Mouse (Mus musculus) erythroid progenitor cell, adult 5-6 weeks (primary cell): Measurements from ENCODE around the gene Phf5a. TPM values are rescaled to one million over a fixed set of nuclear protein-coding genes. Genes with fewer than 3 reads are reported as not detected.
A peak's percentile ranks its signal among the peaks of the same experiment; 100 is the strongest.

Source experiments
- ATAC-seq: replicated peaks from 2 replicates; pipeline ENCODE4 v1.8.0; 2016; ENCODE audit warnings: moderate number of reproducible peaks, mild to moderate bottlenecking, moderate TSS enrichment, inconsistent platforms; ENCODE audit not compliant: poor library complexity, low FRiP score, severe bottlenecking
- total RNA-seq, 2 experiments: library from RNA; stranded (forward) in 1 of 2; stranded (reverse) in 1 of 2; fragments of 150-400 nt in 1 of 2; fragments of 186-747, 209-891 nt in 1 of 2; gene quantifications; 2 replicates each; pipeline versions ENCODE4 v1.2.3 to v1.2.4; 2015 to 2017; ENCODE audit warnings: low replicate concordance in 2 of 2

Gene Phf5a
- total RNA-seq, 2 experiments from 2014 or later: 18.6 to 58.3 TPM

DNA sequence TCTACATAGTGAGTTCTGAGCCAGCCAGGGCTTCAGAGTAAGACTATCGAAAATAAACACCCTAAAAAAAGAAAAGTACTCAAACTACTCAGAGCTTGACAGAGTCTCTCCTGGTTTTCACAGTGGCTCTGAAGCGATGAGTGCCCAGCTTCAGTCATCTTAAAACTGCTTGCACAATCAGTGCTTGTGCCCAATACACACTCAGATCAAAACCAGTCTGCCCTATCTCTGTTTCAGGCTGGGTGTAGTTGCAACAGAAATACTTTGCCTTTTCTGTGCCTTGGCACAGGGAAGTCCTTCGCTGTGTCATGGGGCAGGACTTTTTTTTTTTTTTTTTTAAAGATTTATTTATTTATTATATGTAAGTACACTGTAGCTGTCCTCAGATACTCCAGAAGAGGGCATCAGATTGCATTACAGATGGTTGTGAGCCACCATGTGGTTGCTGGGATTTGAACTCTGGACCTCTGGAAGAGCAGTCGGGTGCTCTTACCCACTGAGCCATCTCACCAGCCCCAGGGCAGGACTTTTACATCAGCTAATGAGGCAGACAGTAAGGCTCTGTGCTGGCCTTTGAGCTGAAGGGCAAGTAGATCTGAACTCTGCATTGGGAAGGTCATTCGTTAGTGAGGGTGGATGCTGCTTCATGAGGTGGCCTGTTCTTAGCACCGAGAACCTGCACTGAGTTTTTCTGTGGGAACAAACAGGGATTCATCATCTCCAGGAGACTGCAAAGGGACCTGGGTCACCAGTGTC lies 15.3 kb upstream of the Phf5a start:
- no peak for ATAC-seq

DNA sequence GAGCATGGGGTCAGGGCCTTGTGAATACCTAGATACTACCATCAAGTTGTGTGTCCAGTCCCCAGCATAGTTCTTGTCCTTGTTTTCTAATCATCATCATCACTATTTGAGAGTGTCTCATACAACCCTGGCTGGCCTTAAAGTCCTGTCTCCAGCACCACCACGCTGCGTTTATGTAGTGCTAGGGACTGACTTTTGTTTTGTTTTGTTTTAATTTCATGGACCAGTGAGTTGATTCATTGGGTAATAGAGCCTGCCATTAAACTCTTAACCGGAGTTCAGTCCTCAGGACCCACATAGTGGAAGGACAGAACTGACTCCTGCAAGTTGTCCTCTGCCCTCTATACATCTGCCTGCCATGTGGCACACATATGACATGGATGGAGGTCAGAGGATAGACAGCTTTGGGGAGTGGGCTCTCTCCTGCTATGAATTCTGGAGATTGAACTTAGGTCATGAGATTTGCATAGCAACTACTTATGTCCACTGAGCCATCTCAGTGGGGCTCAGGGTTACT lies 13.8 kb upstream of the Phf5a start:
- no peak for ATAC-seq

DNA sequence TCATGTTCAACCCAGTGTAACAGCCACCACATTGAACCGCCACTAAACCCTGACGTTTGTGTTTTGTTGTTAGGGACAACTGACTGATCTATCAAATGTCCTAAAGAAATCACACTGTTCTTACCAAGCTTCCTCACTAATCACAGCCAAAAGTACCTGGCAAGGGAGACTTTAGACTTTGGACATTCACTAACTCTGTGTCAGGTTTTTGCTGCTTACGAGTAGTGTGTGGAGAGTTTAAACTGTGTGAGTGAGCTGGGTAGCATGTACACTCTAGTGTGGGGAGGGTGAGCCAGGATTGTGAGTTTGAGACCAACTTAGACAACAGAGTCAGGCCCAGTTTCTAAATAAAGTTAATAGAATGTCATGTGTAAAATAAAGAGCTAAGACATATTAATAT lies 10.6 kb upstream of the Phf5a start:
- ATAC-seq: no peak

DNA sequence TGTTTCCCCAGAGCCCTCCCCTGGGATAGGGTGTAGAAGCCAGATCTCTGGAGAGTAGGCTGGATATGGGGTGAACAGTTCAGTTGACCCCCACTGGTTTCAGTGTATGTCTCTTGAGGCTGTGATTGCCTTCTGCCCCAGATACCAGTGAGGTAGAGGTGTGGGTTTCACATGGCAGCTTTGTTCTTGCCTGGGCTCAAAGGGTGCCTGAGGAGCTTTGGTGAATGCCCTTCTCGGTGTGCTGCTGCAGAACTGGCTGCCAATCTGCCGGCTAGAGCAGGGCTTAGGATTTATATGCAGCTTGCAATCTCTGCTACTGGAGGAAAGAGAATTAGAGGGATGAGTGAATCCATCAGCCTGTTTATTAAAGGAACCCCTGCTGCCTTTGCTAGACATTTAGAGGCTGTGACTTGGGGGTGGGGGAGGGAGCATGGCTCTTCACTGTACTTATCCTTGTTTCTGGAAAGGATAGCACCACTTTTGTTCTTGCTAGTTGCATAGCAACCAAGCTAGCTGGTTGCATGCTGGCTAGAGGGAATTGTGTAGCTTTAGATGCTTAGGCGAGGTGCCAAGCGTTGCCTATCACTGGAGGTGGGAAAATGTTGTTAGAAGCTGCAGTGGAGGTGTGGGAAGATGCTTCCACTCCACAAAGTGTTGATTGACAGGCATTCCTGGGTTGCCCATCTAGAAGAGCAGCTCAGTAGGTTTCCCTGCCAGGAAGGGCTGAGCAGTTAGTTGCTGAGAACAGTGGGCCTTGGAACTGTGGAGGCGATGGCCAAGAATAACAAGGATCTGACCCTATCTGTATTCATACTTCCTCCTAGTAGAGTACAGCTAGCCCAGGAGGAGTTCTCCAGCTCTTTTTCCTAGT lies 8.1 kb upstream of the Phf5a start:
- no peak for ATAC-seq

DNA sequence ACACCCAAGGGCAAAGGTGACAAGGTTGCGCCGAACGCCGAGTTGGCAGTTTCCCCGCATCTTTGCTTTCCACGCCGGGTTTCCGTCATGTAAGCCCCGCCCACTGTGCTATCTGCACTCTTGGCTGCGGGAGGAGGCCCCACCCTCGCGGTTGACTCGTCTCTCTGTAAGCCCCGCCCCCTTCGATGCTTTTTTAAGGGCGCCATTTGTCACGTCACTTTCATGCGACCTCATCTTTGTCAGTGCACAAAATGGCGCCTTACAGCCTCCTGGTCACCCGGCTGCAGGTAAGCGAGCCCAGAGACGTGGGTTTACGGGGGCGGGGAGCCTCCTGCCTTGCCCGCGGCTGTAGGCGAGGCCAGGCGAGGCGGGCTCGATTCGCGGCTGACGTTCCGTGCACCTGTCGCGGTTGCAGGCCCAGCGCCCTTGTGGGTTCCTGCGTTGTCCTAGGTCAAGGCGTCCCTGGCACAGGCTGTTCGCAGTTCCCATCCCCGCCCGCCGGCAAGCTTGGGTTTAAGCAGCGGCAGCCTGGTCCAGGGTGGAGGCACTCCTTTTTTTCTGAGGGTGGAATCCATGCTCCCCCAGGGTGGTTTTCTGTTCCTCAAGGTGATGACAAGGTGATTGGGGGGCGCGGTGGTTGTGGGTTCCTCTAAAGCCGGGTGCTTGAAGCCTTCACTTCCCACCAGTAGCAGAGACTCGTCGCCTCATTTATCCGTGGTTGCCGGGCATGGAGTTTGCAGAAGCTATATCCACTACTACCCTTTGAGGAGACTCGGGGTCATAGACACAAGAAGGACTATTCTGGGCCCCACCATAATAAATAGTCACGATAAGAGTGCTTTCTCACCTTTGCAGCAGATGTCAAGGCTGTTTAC lies 788 bp upstream of the Phf5a start, which contains the start of gene Aco2:
Gene Aco2, plus strand, starts transcription at position 48 of the 875 bp plus-strand sequence.
- peak; percentile 91 for ATAC-seq

DNA sequence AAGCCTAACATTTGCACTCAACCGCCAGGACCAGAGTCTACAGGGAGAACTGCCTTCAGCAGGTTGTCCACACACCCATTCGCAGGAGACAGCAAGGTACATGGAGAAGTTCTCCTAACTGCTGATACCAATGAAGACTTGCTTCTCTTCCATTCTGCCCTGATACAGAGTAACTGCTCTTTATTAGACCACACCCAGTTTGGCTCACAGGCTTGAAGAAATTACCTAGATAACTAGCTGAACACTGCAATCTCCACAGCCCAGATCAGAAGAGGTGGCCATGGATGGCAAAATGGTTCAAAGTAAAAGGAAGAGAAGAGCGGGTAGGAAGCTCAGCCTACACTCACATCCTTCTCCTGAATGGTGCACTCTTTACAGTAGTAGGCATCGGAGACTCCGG lies 1.7 kb downstream of the Phf5a start:
- peak; percentile 32; the same call in 1 of the 2 replicates for ATAC-seq

DNA sequence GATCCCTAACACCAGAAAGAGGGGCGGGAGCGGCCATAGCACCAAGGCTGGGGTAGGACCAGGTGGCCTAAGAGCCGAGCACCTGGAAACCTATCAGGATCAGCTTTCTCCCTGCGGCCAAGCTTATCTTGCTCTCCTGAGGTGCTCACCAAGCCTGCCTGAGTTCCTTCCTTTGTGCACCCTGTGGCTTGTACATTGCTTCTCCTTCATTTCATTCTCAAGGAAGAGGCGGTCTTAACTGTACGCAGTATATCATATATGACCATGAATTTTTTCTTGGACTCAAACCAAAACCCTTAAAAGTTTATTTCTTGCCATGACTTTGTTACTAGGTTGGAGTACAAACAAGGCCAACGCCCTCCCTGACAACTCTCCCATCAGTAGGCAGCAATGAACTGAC lies 7.5 kb downstream of the Phf5a start:
- no peak for ATAC-seq

DNA sequence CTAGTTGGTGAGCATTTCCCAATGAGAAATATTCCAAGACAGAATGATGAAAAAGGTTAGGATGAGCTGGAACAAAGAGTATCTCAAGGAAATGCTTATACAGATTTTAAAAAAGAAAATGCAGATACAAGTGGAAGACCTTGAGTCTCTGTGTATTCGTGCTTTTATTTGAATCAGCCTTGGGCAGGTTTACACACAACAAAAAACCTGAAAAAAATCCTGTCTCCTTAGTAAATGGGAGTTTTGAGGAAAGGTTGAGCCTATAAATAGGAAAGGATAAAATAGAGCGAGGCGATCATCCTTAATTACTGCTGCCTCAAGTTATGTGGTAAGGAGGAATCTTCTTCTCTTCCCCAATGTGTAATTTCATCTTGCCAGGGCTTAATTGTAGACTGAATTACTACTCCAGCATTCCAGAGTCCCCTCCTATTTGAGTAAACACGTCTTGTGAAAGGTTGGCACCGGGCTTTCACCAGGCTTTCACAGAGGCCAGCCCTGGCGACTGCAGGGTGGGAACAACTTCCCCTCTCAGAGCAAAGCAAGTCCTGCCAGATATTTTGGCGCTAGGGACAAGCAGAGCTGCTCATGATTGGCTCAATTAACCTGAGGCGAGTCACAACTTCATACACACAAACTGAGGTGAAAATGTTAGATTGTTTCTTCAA lies 11.1 kb downstream of the Phf5a start:
- no peak for ATAC-seq

DNA sequence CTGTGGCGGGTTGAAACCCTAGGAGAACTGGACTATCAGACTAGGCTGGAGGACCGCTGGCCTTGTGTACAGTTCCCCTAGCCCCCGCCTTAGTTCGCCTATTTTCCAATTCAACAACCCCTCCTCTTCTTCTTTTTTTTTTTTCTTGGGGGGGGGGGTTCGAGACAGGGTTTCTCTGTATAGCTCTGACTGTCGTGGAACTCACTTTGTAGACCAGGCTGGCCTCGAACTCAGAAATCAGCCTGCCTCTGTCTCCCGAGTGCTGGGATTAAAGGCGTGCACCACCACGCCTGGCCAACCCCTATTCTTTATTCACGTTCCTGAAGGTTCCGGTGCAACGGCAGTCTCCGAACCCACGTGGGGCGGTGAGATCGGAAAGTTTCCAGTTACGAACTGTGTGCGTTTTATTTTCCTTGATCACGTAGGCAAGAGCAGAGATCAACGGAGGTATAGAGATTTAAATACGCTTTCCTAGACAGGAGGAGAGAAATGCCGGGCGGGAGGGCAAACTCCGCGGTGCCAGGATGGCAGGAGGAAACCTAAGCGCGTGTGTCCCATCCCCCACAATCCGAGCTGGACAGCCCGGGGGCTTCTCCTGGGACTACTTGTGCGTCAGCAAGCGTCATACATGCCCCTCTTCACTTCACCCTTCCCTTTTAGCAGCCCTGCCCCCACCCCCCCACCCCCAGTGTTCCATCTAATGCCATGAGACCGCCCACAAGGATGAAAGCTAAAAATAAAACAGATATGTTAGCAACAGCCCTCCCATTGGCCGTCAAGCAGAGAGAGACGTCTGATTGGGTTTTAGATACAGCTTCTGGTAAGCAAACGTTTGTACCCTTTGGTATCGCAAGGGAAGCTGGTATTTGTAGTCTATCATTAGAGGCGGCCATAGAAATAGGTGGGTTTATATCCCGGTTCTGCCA lies 12.1 kb downstream of the Phf5a start:
- ATAC-seq: peak; percentile 67

DNA sequence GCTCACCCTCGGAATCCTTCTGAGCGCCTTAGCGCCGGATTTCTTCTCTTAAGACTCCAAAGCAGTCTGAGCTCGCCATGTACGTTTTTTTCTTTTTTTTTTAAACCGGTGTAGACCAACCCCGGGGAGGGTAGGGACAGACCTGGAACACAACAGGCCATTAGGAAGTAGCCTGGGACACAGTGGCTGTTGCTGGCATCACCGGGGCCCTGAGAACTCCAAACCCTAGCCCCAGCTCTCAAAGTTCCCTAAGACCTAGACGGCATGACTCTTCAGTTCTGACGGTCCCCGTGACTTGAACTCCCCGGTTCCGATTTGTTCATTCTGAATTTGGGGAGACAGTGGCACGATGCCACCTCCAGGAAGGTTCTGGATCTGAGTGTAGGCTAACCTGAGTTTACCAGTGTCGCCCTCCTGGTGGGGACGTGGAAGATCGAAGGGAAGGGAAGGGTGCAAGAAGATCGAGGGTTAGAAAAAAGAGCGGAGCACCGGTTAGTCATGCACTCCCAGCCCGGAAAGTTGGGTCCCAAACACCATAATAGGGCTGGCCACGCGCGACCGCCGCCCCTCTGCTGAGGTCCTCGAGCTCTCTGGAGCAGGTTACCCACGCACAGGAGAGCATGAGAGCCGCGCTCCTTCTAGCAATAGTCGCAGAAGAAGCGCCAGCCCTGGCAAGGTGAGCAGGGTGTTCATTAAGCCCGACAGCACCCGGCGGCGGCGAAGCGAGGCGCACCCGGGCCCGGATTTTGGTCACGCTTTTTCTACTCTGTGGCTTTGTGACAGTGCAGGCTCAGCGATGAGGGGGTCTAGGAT lies 13.0 kb downstream of the Phf5a start, which contains the start of gene Tob2:
Gene Tob2, minus strand, starts transcription at position 280 of the 813 bp plus-strand sequence.
- ATAC-seq: peak; percentile 21

DNA sequence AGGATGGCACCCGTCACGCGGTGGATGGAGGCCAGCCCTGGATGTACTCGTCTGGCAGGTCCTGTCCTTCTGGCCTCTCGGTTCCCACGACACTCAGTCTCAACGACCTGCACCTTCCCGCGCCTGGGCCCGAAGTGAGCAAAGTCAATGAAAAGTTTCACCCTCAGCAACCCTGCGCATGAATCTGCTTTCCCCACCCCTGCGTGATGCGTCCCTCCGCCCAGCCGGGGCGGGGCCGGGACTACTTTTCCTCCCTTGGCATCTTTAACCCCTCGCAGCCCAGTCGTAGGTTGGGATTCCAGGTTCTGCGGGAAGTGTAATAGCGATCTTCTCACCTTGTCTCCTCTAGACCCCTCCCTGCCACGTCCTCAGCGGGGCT lies 13.6 kb downstream of the Phf5a start:
- ATAC-seq: peak; percentile 59

DNA sequence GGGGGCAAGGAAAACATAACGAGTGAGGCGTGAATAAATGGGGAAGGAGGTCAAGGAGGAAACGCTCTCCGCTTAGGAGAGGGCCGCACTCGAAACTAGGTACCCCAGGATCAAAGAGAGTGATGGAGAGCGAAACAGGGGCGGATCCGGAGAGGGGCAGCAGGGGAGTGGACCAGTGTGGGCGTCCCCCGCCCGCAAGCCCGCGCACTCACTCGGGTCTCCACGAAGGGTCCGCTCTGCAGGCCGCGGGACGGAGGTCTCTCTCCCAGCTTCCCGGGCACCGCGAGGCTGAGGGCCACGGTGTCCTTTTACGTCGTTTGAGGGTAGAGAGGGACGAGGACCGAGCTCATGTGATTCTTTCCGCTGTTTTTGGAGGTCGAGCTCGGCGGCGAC lies 14.0 kb downstream of the Phf5a start:
- ATAC-seq: peak; percentile 11; the same call in 1 of the 2 replicates

DNA sequence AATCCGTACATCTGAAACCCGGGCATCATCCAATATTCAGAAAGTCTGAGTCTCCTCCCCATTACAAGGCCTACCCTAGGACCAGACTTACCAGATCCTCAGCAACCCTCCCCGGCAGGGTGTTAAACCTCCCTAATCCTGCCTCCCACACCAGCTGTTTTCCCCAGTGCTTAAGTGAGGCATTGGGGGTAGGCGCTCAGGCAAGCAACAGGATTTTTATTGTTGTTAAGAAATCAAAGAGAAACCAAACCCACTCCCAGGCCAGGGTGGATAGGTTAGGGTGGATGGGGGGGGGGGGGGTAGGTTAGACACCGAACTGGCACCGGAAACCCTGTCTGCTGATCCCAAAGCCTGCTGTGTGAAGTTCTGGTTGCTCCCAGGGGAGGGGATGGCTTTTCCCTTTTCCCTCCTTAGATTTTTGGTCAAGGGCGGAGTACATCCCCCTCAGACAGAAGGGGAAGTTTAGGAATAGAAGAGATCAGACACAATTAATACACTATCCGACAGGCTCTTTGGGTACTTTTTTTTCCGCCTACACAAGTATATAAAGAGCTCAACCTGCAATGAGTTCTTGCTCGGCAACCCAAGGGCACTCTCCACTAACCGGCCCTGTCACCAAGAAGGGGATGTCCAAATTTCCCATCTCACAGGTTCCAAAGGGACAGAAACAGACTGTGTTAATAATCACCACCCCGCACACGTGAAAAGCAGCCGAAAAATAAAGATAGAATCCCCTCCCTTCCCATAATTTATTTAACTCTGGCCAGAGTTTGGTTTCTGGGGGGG lies 14.6 kb downstream of the Phf5a start:
- no peak for ATAC-seq

DNA sequence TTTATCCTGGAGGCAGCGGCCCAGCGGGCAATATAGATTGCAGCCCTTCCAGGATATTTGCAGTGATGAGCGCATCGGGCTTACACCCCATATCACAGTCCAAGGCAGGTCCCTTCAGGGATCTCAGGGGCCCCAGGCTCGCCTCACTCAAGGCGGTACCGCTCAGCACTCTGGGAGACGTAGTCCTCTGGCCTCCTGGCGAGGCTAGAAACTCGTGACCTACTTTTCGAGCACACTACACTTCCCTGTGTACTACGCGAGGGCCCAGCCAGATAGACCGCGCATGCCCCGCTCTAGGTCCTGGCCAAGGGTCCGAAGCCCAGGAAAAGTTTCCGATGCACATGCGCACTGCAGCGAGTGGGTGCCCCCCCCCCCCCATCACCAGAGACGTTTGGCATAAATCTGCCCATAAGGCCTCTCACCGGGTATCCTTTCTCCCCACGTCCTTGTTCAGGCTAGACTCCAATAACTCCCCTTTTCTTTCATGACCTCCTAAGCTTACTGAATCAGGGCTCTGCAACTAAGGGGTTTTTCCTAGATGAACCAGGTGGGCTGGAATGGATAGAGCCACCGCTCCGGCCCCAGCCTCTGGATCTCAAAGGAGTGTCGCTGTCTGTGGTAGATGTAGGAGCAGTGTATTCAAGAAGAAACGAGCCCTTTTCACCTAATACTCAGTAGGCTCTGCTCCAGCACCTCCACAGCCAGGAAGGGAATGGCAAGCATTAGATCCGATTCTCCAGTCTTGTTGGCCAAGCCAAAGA lies 15.5 kb downstream of the Phf5a start:
- peak; percentile 71 for ATAC-seq

DNA sequence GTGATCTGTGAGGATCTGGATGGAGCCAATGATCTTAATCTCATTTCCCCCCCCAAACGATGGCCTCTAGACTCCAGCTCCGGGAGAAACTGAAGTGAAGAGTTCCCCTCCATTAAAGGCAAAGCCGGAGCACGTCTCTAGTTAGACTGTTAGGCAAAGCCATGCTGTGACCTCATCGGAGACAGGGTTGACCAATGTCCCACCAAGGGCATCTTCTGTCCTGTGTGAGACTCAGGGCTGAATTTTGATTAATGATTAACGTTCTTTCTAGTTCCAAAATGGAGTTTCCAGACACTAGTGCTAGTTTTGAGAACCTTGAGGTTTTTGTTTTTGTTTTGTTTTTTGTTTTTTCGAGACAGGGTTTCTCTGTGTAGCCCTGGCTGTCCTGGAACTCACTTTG lies 18.6 kb downstream of the Phf5a start:
- ATAC-seq: no peak

DNA sequence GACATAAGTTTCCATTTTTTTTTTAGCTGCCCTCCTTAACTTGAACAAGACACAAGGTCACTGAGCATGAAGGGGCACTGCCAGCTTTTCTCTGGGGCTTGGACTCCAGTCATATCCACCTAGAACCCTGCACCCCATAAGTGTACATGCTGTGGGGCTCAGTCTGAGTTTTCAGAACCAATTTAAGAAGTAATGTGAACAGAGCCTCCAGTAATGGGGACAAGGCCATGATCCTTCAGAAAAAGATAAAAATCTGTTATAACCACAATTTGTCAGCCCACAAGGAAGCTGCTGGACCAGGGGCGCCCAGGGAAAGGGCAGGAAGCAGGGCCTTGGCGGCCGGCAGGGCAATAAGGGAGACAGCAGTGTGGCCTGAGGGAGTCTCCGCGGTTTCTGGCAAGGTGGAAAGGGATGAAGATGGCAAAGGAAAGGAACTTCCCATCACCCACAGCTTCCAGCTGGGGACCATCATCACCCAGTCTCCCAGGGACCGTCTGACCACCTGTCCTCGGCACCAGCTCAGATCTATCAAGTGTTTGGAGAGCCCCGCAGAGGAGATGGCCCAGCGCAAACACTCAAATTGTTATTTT lies 19.2 kb downstream of the Phf5a start:
- no peak for ATAC-seq
